Comparison of ENCODE assay signal across 26 mouse cellular contexts in genomic region chr16:64275860-64276597, GRCm38 (mm10).
DNase-seq lines count a peak whose midpoint lies in the region; ATAC-seq lines count a peak whose summit lies in the region.
"Had no signal": no experiment of that assay in that cellular context is flagged by ENCODE, and none has a peak within 500 bp of the region (broad histone marks: within the 10 kb centered on the region; RNA-seq: fewer than 3 reads in every experiment).

No protein-coding gene starts in this region.

- no peak overlapping the region for H3K4me2 ChIP-seq in hindbrain, embryonic 11.5 days (replicated peaks; ENCODE audit: low read depth, low read length)
- no peak overlapping the region for H3K4me2 ChIP-seq in midbrain, embryonic 14.5 days (ENCODE audit: low read length)
- H3K4me2 ChIP-seq in midbrain, embryonic 13.5 days (replicated peaks), result no peak overlapping the region
- H3K4me2 ChIP-seq in forebrain, embryonic 14.5 days (ENCODE audit: low read length), result no peak overlapping the region
- H3K4me2 ChIP-seq in midbrain, embryonic 15.5 days, result no peak overlapping the region
- H3K4me2 ChIP-seq: heart, embryonic 11.5 days; kidney, embryonic 15.5 days; limb, embryonic 12.5 days; liver, embryonic 15.5 days; lung, embryonic 14.5 days had no signal

- WGBS in hindbrain, embryonic 11.5 days, result 45% methylated on average over 4 of the region's 4 CpGs
- WGBS in hindbrain, embryonic 10.5 days, result 54% methylated on average over 4 of the region's 4 CpGs
- WGBS in midbrain, embryonic 14.5 days, result 32% methylated on average over 4 of the region's 4 CpGs
- WGBS in midbrain, embryonic 13.5 days, result 35% methylated on average over 4 of the region's 4 CpGs
- WGBS in forebrain, embryonic 14.5 days, result 12% methylated on average over 4 of the region's 4 CpGs
- WGBS in midbrain, embryonic 15.5 days, result 35% methylated on average over 4 of the region's 4 CpGs

- peak; percentile 60 for ATAC-seq in hindbrain, embryonic 11.5 days (ENCODE audit: low FRiP score)
- ATAC-seq in midbrain, embryonic 14.5 days (ENCODE audit: low FRiP score, low TSS enrichment), result no peak
- no peak for ATAC-seq in midbrain, embryonic 13.5 days
- ATAC-seq in forebrain, embryonic 14.5 days, result peak; percentile 58
- ATAC-seq in midbrain, embryonic 15.5 days (replicated peaks), result 0 out of 2 replicates have a peak, but pooled peaks have one; percentile 24
- ATAC-seq: inflammation-experienced regulatory T-cells, adult 6 months had no signal

- no peaks in the 10 kb centered on the region for H3K27me3 ChIP-seq in hindbrain, embryonic 11.5 days (ENCODE audit: control insufficient read depth, insufficient read depth, low read length)
- H3K27me3 ChIP-seq in hindbrain, embryonic 10.5 days (ENCODE audit: insufficient read depth, poor library complexity, severe bottlenecking), result no peaks in the 10 kb centered on the region
- no peaks in the 10 kb centered on the region for H3K27me3 ChIP-seq in midbrain, embryonic 14.5 days (ENCODE audit: control insufficient read depth, insufficient read depth, low read length)
- no peaks in the 10 kb centered on the region for H3K27me3 ChIP-seq in midbrain, embryonic 13.5 days
- H3K27me3 ChIP-seq in forebrain, embryonic 14.5 days (replicated peaks; ENCODE audit: control insufficient read depth, insufficient read depth, low read length), result no peaks in the 10 kb centered on the region
- H3K27me3 ChIP-seq in midbrain, embryonic 15.5 days (replicated peaks), result no peaks in the 10 kb centered on the region
- H3K27me3 ChIP-seq: kidney, embryonic 15.5 days; limb, embryonic 12.5 days; liver, embryonic 15.5 days had no signal

- H3K27ac ChIP-seq in hindbrain, embryonic 11.5 days (ENCODE audit: low read depth, low read length), result no peak overlapping the region
- no peak overlapping the region; the same call in 1 of the 2 replicates for H3K27ac ChIP-seq in hindbrain, embryonic 10.5 days
- H3K27ac ChIP-seq in midbrain, embryonic 14.5 days (replicated peaks; ENCODE audit: low read depth, low read length), result no peak overlapping the region
- H3K27ac ChIP-seq in midbrain, embryonic 13.5 days, result no peak overlapping the region
- no peak overlapping the region for H3K27ac ChIP-seq in forebrain, embryonic 14.5 days (ENCODE audit: low read depth, low read length)
- H3K27ac ChIP-seq in midbrain, embryonic 15.5 days, result no peak overlapping the region
- H3K27ac ChIP-seq: kidney, embryonic 15.5 days; left cerebral cortex, adult 2 months; limb, embryonic 12.5 days; liver, embryonic 15.5 days had no signal

- H3K36me3 ChIP-seq in hindbrain, embryonic 11.5 days (ENCODE audit: control insufficient read depth, insufficient read depth, low read length), result no peaks in the 10 kb centered on the region
- no peaks in the 10 kb centered on the region for H3K36me3 ChIP-seq in hindbrain, embryonic 10.5 days
- no peaks in the 10 kb centered on the region for H3K36me3 ChIP-seq in midbrain, embryonic 14.5 days (ENCODE audit: control insufficient read depth, insufficient read depth, low read length)
- H3K36me3 ChIP-seq in midbrain, embryonic 13.5 days, result no peaks in the 10 kb centered on the region
- no peaks in the 10 kb centered on the region for H3K36me3 ChIP-seq in forebrain, embryonic 14.5 days (ENCODE audit: control insufficient read depth, insufficient read depth, low read length)
- no peaks in the 10 kb centered on the region for H3K36me3 ChIP-seq in midbrain, embryonic 15.5 days (replicated peaks)
- H3K36me3 ChIP-seq: kidney, embryonic 15.5 days; limb, embryonic 12.5 days; liver, embryonic 15.5 days had no signal

- H3K4me1 ChIP-seq in hindbrain, embryonic 11.5 days (replicated peaks; ENCODE audit: control insufficient read depth, insufficient read depth, low read length), result no peaks in the 10 kb centered on the region
- peaks cover 18% of the 10 kb centered on the region for H3K4me1 ChIP-seq in hindbrain, embryonic 10.5 days (replicated peaks)
- 0 out of 2 replicates have a peak, but pooled peaks cover 5% of the 10 kb centered on the region for H3K4me1 ChIP-seq in midbrain, embryonic 14.5 days (ENCODE audit: control insufficient read depth, insufficient read depth, low read length)
- peaks cover 18% of the 10 kb centered on the region for H3K4me1 ChIP-seq in midbrain, embryonic 13.5 days (replicated peaks)
- peaks cover 9% of the 10 kb centered on the region; the same call in 1 of the 2 replicates for H3K4me1 ChIP-seq in forebrain, embryonic 14.5 days (ENCODE audit: control insufficient read depth, insufficient read depth, low read length)
- peaks cover 3% of the 10 kb centered on the region for H3K4me1 ChIP-seq in midbrain, embryonic 15.5 days
- H3K4me1 ChIP-seq: kidney, embryonic 15.5 days; limb, embryonic 12.5 days; liver, embryonic 15.5 days had no signal

- no peak overlapping the region for H3K9ac ChIP-seq in hindbrain, embryonic 11.5 days (ENCODE audit: low read depth, low read length)
- no peak overlapping the region for H3K9ac ChIP-seq in midbrain, embryonic 14.5 days (replicated peaks; ENCODE audit: low read length)
- H3K9ac ChIP-seq in midbrain, embryonic 13.5 days (replicated peaks), result no peak overlapping the region
- H3K9ac ChIP-seq in forebrain, embryonic 14.5 days (ENCODE audit: low read length), result no peak overlapping the region
- H3K9ac ChIP-seq in midbrain, embryonic 15.5 days, result no peak overlapping the region
- H3K9ac ChIP-seq: kidney, embryonic 15.5 days; limb, embryonic 12.5 days; liver, embryonic 15.5 days; lung, embryonic 14.5 days had no signal

- H3K4me3 ChIP-seq in hindbrain, embryonic 11.5 days (ENCODE audit: low read depth, low read length), result no peak overlapping the region
- no peak overlapping the region for H3K4me3 ChIP-seq in hindbrain, embryonic 10.5 days
- H3K4me3 ChIP-seq in midbrain, embryonic 14.5 days (replicated peaks; ENCODE audit: low read depth, low read length), result no peak overlapping the region
- H3K4me3 ChIP-seq in midbrain, embryonic 13.5 days (replicated peaks), result no peak overlapping the region
- H3K4me3 ChIP-seq in forebrain, embryonic 14.5 days (ENCODE audit: low read depth, low read length), result no peak overlapping the region
- no peak overlapping the region for H3K4me3 ChIP-seq in midbrain, embryonic 15.5 days
- H3K4me3 ChIP-seq: erythroblast, embryonic 14.5 days; kidney, embryonic 15.5 days; left cerebral cortex, adult 2 months; limb, embryonic 12.5 days; liver, embryonic 15.5 days; myocyte had no signal

- no peaks in the 10 kb centered on the region for H3K9me3 ChIP-seq in hindbrain, embryonic 11.5 days (ENCODE audit: control insufficient read depth, low read length)
- no peaks in the 10 kb centered on the region for H3K9me3 ChIP-seq in hindbrain, embryonic 10.5 days
- no peaks in the 10 kb centered on the region for H3K9me3 ChIP-seq in midbrain, embryonic 14.5 days (ENCODE audit: control insufficient read depth, low read length)
- no peaks in the 10 kb centered on the region for H3K9me3 ChIP-seq in midbrain, embryonic 13.5 days
- no peaks in the 10 kb centered on the region for H3K9me3 ChIP-seq in forebrain, embryonic 14.5 days (replicated peaks; ENCODE audit: control insufficient read depth, low read length)
- no peaks in the 10 kb centered on the region for H3K9me3 ChIP-seq in midbrain, embryonic 15.5 days
- H3K9me3 ChIP-seq: kidney, embryonic 15.5 days; limb, embryonic 12.5 days; liver, embryonic 15.5 days had no signal

- peak; percentile 21 for DNase-seq in hindbrain, embryonic 11.5 days (ENCODE audit: low spot score)
- DNase-seq in hindbrain, embryonic 10.5 days (ENCODE audit: low spot score), result no peak
- peak; percentile 11 for DNase-seq in midbrain, embryonic 14.5 days
- DNase-seq in forebrain, embryonic 14.5 days (ENCODE audit: low spot score), result peak; percentile 18
- DNase-seq in Muller cell, postnatal 12 days (ENCODE audit: inconsistent ontology term), result no peak
- DNase-seq in heart, adult 11 months, result no peak
- DNase-seq: adrenal gland, postnatal 14 days; cerebellum, adult 18-20 months; gastrocnemius, postnatal 14 days; heart, postnatal 36 days; kidney, adult 11 months; kidney, postnatal 25 days; lung, embryonic 14.5 days; lung, postnatal 14 days; right cerebral cortex, postnatal 25 days; thymus, postnatal 14 days had no signal

Comparison
In these comparisons a context has a peak if more than half of its experiments do, and no peak if none do; other contexts are left out.
1. ATAC-seq: peak in hindbrain, embryonic 11.5 days (single experiment), forebrain, embryonic 14.5 days (single experiment) and midbrain, embryonic 15.5 days (single experiment); none in midbrain, embryonic 14.5 days (single experiment) and midbrain, embryonic 13.5 days (single experiment).
2. DNase-seq: peak in hindbrain, embryonic 11.5 days (single experiment), midbrain, embryonic 14.5 days (single experiment) and forebrain, embryonic 14.5 days (single experiment); none in hindbrain, embryonic 10.5 days (single experiment), Muller cell, postnatal 12 days (single experiment) and heart, adult 11 months (single experiment).